Mouse (Mus musculus) lung, embryonic 15.5 days (tissue): ENCODE data around the gene Hist1h3a. TPM values are rescaled to one million over a fixed set of nuclear protein-coding genes. Genes with fewer than 3 reads are reported as not detected.
"Not testable (repeated sequence)": the region's sequence is repeated elsewhere in the genome, so short reads cannot be mapped to it uniquely, and the experiment has no call there.

Source experiments
- ATAC-seq: fragments of 200-750 bp; cut with Nextera tagmentation; 2 replicates; pipeline ENCODE4 v1.8.0; 2017; ENCODE audit warnings: moderate number of reproducible peaks, borderline replicate concordance; ENCODE audit not compliant: low FRiP score, low TSS enrichment; ENCODE audit errors: extremely low read depth
- H3K27ac ChIP-seq: fragments of 300-500 bp; sonication (generic); 2 replicates; pipeline ENCODE4 v1.5.1; 2015; ENCODE audit warnings: moderate library complexity, mild to moderate bottlenecking, inconsistent platforms
- H3K27me3 ChIP-seq: fragments of 300-500 bp; sonication (generic); 2 replicates; pipeline ENCODE4 v1.6.1; 2015; ENCODE audit warnings: inconsistent platforms
- H3K36me3 ChIP-seq: fragments of 300-500 bp; sonication (generic); 2 replicates; pipeline ENCODE4 v1.6.1; 2015; ENCODE audit warnings: inconsistent platforms
- H3K4me1 ChIP-seq: fragments of 300-500 bp; sonication (generic); 2 replicates; pipeline ENCODE4 v1.6.1; 2015; ENCODE audit warnings: inconsistent platforms
- H3K4me2 ChIP-seq: fragments of 300-500 bp; sonication (generic); 2 replicates; pipeline ENCODE4 v1.6.1; 2015; ENCODE audit warnings: inconsistent platforms, mild to moderate bottlenecking, moderate library complexity
- H3K4me3 ChIP-seq: fragments of 300-500 bp; sonication (generic); 2 replicates; pipeline ENCODE4 v1.5.1; 2015; ENCODE audit warnings: mild to moderate bottlenecking, inconsistent platforms
- H3K9ac ChIP-seq: fragments of 300-500 bp; sonication (generic); 2 replicates; pipeline ENCODE4 v1.6.1; 2015; ENCODE audit warnings: inconsistent platforms
- H3K9me3 ChIP-seq: fragments of 300-500 bp; sonication (generic); 2 replicates; pipeline ENCODE4 v1.6.1; 2016; ENCODE audit warnings: inconsistent platforms
- whole genome bisulfite sequencing: fragments of 180-500 bp; shearing (Covaris S2); methylation state at CpG from one replicate; pipeline ENCODE4 v1.1.7; 2015; 5-methylcytosine and 5-hydroxymethylcytosine counted together
- polyA plus RNA-seq: library from polyadenylated mRNA; unstranded; fragments of >200 nt; fragmentation: Nextera tagmentation; extraction: Ambion mirVana; gene quantifications from 2 replicates; pipeline ENCODE4 v1.2.1, GENCODE M21; 2015

The Hist1h3a gene
- polyA plus RNA-seq, 1 experiment from 2014 or later = 8.5 TPM

DNA sequence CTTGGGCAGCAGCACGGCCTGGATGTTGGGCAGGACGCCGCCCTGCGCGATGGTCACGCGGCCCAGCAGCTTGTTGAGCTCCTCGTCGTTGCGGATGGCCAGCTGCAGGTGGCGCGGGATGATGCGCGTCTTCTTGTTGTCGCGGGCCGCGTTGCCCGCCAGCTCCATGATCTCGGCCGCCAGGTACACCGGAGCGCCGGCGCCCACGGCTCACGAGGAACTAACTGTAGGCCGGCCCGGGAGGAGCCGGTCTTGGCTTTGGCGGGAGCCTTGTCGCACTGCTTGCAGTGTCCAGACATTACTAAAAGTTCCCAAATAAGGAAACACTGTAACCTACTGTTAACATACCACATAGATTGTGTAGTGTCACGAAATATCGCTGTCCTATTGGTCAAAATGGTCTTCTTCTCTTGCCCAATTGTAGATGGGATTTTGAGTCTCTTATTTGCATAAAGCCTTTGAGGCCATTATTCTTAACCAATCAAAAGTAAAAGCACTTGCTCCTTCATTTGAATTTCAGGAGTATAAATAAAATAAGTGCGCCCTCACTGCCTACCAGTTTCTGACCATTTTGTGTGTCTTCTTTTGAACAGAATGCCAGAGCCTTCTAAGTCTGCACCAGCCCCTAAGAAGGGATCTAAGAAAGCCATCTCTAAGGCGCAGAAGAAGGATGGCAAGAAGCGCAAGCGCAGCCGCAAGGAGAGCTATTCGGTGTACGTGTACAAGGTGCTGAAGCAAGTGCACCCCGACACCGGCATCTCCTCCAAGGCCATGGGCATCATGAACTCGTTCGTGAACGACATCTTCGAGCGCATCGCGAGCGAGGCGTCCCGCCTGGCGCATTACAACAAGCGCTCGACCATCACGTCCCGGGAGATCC is 15.7 kb downstream of the Hist1h3a start, which contains the start of gene Hist1h2bb:
Hist1h2bb (plus strand) TSS at position 534 of the 880 bp plus-strand sequence.
- WGBS = under 1% methylated on average over 36 of the region's 58 CpGs
- peak; percentile 93 for ATAC-seq
- H3K27ac ChIP-seq = peak within 1 kb of the TSS; percentile 98

GRCm38 (mm10) chr13:23745381-23746161 is 16.6 kb downstream of the Hist1h3a start, which contains the start of gene Hist1h3c:
Gene Hist1h3c, minus strand, starts transcription at chr13:23745602.
- H3K4me2 ChIP-seq = peak within 1 kb of the TSS; percentile 63
- no peaks in the 10 kb centered on the region for H3K27me3 ChIP-seq
- no peaks in the 10 kb centered on the region for H3K36me3 ChIP-seq
- WGBS = under 1% methylated on average over 26 of the region's 28 CpGs
- peak; percentile 69 for ATAC-seq
- H3K27ac ChIP-seq = peak within 1 kb of the TSS; percentile 98
- peak within 1 kb of the TSS; percentile 36 for H3K4me3 ChIP-seq
- H3K9ac ChIP-seq = peak within 1 kb of the TSS; percentile 55
- H3K9me3 ChIP-seq = no peaks in the 10 kb centered on the region
- peaks cover 26% of the 10 kb centered on the region for H3K4me1 ChIP-seq

More for the DNA sequence above, 15.7 kb downstream of the Hist1h3a start, which contains the start of gene Hist1h2bb:
- H3K9me3 ChIP-seq, H3K27me3 ChIP-seq, H3K36me3 ChIP-seq: not testable (repeated sequence)
- Histone ChIP-seq H3K9ac (peak within 1 kb of the TSS; percentile 59), H3K4me3 (peak within 1 kb of the TSS; percentile 36), H3K4me2 (peak within 1 kb of the TSS; percentile 63), H3K4me1 (peaks cover 21% of the 10 kb centered on the region)

DNA sequence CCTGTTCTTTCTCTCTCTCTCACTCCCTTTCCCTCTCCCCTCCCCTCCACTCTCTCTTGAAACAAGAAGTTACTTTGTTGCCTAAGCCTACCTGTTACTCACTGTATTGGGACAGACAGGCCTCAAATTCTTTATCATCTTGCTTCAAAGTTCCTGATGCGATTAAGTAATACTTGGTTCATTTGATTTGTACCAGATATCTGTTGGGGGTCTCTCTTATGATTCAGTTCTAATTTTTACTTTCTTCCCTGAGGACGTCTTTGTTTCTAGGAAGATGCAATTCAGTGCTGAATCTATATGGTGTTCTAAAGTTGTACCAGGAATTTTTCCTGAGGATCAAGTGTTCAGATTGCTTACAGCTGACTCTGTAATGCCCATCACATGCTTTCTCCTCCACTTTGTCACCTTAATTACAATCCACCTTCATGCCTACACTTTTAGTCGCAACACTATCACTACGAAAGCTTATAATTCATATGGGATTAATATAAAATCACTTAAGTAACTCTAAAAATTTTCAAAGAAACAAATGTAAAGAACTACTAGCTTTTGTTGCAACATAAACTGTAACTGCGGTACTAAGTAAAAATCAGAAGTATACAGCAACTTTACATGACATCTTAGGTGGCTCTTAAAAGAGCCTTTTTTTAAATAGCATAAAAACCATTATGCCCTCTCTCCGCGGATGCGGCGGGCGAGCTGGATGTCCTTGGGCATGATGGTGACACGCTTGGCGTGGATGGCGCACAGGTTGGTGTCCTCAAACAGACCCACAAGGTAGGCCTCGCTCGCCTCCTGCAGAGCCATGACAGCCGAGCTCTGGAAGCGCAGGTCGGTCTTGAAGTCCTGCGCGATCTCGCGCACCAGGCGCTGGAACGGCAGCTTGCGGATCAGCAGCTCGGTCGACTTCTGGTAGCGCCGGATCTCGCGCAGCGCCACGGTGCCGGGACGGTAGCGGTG is 17.5 kb downstream of the Hist1h3a start:
- Histone ChIP-seq H3K36me3 (no peaks in the 10 kb centered on the region), H3K4me3 (peak overlapping the region; percentile 36), H3K9me3 (no peaks in the 10 kb centered on the region), H3K4me2 (peak overlapping the region; percentile 63), H3K27ac (peak overlapping the region; percentile 98), H3K27me3 (no peaks in the 10 kb centered on the region), H3K4me1 (peaks cover 30% of the 10 kb centered on the region), H3K9ac (peak overlapping the region; percentile 55)
- WGBS = under 1% methylated on average over 15 of the region's 36 CpGs
- ATAC-seq = no peak

DNA sequence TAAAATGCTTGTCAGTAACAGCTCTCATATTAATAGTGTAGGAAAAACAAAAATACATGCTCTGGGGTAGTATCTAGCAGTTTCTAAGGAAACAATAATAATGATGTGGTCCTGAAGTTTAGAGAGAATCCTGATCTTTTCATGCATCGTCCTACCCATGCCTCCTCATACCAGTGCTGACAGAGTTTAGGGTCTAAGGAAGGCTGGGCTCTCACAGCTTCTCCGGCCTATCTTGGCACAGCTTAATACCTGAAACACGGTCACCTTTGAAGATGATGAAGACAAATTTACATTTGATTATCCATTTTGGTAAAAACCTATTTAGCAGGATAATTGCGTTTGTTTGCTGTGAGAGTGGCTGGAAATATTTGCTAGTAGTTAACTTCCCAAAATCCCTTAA is 18.2 kb downstream of the Hist1h3a start:
- Histone ChIP-seq H3K4me3 (peak overlapping the region; percentile 36), H3K4me2 (peak overlapping the region; percentile 63), H3K9ac (0 out of 2 replicates have a peak overlapping the region, but pooled peaks have one; percentile 55)

DNA sequence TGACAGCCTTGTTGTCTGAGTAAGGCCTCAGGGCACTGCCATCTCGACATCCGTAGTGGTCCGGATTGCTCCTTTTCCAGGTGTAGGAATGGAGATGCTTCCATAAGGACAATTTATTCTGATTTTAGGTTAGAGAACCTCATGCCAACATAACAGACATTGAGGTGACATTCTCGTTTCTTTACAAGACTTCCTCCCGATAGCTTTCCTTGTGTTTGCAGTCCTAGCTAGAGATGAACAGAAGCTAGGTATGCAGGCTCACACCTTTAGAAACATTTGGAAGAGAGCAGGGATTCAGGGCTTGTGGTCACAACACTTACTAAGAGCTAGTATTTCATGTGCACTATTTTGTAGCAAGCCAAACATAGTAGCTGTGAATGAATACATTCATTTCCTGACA is 19.0 kb downstream of the Hist1h3a start:
- no peak overlapping the region for H3K4me2 ChIP-seq
- no peaks in the 10 kb centered on the region for H3K36me3 ChIP-seq
- H3K9ac ChIP-seq = no peak overlapping the region
- peaks cover 25% of the 10 kb centered on the region for H3K4me1 ChIP-seq
- H3K27me3 ChIP-seq = no peaks in the 10 kb centered on the region
- no peaks in the 10 kb centered on the region for H3K9me3 ChIP-seq
- H3K27ac ChIP-seq = no peak overlapping the region
- ATAC-seq = no peak
- 82% methylated on average over 5 of the region's 5 CpGs for WGBS
- no peak overlapping the region for H3K4me3 ChIP-seq

More for the DNA sequence above, 18.2 kb downstream of the Hist1h3a start:
- WGBS = 25% methylated on average over 4 of the region's 4 CpGs
- Histone ChIP-seq H3K9me3 (no peaks in the 10 kb centered on the region), H3K4me1 (peaks cover 30% of the 10 kb centered on the region), H3K27me3 (no peaks in the 10 kb centered on the region), H3K36me3 (no peaks in the 10 kb centered on the region), H3K27ac (peak overlapping the region; percentile 98)
- ATAC-seq = no peak

DNA sequence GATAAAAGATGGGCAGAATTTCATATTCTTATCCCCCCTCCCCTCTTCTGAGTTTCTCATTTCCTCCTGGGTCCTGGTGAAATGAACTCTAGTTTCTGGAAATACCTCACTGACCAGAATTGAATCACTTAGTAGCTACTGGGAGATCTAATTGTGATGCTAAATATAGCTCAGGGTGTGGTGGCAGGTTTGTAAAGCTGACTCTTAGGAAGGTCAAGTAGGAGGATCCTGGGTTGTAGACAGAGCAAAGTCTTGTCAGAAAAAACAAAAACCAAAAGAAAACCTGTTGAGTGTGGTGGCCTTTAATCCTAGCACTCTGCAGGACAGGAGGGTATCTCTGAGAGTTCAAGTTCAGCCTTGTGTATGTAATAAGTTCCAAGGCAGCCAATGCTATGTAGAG is 20.2 kb downstream of the Hist1h3a start:
- Histone ChIP-seq H3K27ac (no peak overlapping the region), H3K4me1 (peaks cover 14% of the 10 kb centered on the region; the same call in 1 of the 2 replicates), H3K36me3 (no peaks in the 10 kb centered on the region), H3K9ac (no peak overlapping the region), H3K4me3 (no peak overlapping the region), H3K4me2 (no peak overlapping the region), H3K9me3 (no peaks in the 10 kb centered on the region), H3K27me3 (no peaks in the 10 kb centered on the region)
- no peak for ATAC-seq

GRCm38 (mm10) chr13:23740910-23741309 is 21.3 kb downstream of the Hist1h3a start:
- no peaks in the 10 kb centered on the region for H3K36me3 ChIP-seq
- ATAC-seq = no peak
- H3K9me3 ChIP-seq = no peaks in the 10 kb centered on the region
- H3K27me3 ChIP-seq = no peaks in the 10 kb centered on the region
- H3K9ac ChIP-seq = no peak overlapping the region
- H3K27ac ChIP-seq = peak overlapping the region; percentile 100
- peaks cover 14% of the 10 kb centered on the region; the same call in 1 of the 2 replicates for H3K4me1 ChIP-seq
- H3K4me3 ChIP-seq = peak overlapping the region; percentile 64
- H3K4me2 ChIP-seq = peak overlapping the region; percentile 95
- 41% methylated on average over 5 of the region's 5 CpGs for WGBS

- peak overlapping the region; percentile 64 for H3K4me3 ChIP-seq
- no peaks in the 10 kb centered on the region for H3K9me3 ChIP-seq
- ATAC-seq = no peak
- H3K27ac ChIP-seq = peak overlapping the region; percentile 100
- peaks cover 14% of the 10 kb centered on the region; the same call in 1 of the 2 replicates for H3K4me1 ChIP-seq
- peak overlapping the region; percentile 95 for H3K4me2 ChIP-seq
- no peaks in the 10 kb centered on the region for H3K27me3 ChIP-seq
- H3K36me3 ChIP-seq = no peaks in the 10 kb centered on the region
- H3K9ac ChIP-seq = peak overlapping the region; percentile 96
- WGBS = 15% methylated on average over 13 of the region's 13 CpGs
Measured at GRCm38 (mm10) chr13:23740256-23740840, 21.8 kb downstream of the Hist1h3a start.

DNA sequence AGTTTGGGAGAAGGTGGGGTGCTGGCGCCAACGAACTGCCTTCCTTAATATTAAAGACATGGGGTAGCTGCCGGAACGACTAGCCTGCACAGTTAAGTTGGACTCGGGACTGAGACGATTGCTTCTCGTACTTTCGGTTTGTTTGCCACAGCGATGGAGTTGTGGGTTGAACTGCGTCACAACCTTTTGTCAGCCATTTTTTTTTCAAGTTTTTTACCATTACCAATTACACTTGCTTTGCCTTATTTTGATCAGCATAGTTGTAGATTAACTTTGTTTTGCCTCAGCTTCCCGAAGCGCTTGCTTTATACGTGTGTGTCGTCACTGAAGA is 22.3 kb downstream of the Hist1h3a start:
- no peak; the same call in 1 of the 2 replicates for ATAC-seq
- Histone ChIP-seq H3K9ac (peak overlapping the region; percentile 96), H3K27ac (peak overlapping the region; percentile 100), H3K36me3 (no peaks in the 10 kb centered on the region), H3K4me1 (peaks cover 14% of the 10 kb centered on the region; the same call in 1 of the 2 replicates), H3K9me3 (no peaks in the 10 kb centered on the region), H3K27me3 (no peaks in the 10 kb centered on the region), H3K4me3 (peak overlapping the region; percentile 64), H3K4me2 (peak overlapping the region; percentile 95)
- WGBS = under 1% methylated on average over 14 of the region's 14 CpGs

GRCm38 (mm10) chr13:23739069-23739921 is 22.9 kb downstream of the Hist1h3a start:
- Histone ChIP-seq H3K4me1 (peaks cover 10% of the 10 kb centered on the region; the same call in 1 of the 2 replicates), H3K27ac (peak overlapping the region; percentile 100), H3K4me3 (peak overlapping the region; percentile 64), H3K9me3 (no peaks in the 10 kb centered on the region), H3K9ac (peak overlapping the region; percentile 96), H3K27me3 (no peaks in the 10 kb centered on the region), H3K4me2 (peak overlapping the region; percentile 95), H3K36me3 (no peaks in the 10 kb centered on the region)
- ATAC-seq = peak; percentile 89
- WGBS = 2% methylated on average over 39 of the region's 39 CpGs
